Mouse (Mus musculus) spleen, postnatal 14 days (tissue): ENCODE measurements around the gene Gm42688.

ENCODE experiments used
- DNase-seq, 2 experiments: peaks; one replicate each; pipeline ENCODE4 v3.0.0; 2021 to 2022; ENCODE audit warnings: low spot score in 2 of 2

The Gm42688 gene

DNA sequence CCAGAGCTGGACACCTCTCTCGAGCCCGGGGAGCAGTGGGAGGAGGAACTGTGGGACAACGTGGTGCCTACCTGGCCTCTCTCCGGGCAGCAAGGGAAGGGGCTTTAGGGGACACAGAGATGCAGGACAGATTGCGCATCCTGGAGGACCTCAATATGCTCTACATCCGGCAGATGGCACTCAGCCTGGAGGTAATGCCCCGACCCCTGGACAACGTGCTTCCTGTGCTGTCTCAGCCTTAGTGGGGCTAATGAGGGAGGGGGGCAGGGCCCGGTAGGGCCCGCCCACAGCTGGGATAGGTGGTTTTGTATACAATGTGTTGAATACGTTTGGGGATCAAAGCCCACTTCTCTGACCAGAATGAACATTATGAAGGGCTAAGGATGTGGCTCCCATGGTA, 36.6 kb downstream of the Gm42688 start:
- no peak for DNase-seq

DNA sequence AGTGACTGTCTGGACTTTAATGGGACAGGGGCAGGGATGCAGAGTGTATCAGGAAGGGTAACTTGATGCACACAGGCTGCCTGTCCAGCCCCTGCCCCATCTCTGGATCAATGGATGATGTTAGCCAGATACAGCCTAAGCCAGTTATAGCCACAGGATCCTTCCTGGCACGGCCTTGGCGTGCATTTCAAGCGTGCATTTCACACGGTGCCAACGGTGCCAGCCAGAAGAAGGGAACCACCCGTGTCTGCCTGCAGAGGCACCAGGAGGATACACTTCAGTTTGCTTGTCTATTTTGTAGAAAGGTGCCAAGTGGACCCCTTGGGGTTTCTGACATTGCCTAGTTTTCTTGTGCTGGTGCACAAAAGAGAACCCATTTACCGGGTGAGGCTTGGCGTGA, 38.6 kb downstream of the Gm42688 start:
- no peak for DNase-seq

DNA sequence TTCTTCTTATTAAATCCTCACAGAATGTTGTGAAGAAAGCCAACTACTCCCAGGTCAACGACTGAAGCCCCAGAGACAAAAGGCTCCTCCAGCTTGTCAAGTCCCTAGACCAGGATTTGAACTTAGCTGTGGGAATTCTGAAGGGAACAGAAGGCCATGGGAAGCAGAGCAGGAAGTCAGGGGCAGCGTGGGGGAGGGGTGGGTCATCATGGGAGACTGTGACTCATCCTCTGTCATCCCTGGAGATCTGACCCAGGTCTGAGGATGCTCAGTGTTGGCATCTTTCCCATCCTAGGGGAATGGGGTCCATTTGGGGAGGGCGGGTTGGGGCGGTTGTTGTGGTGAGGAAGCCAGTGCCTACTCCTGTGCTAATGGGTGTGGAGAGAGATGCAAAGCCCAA, 40.2 kb downstream of the Gm42688 start:
- DNase-seq, result no peak

DNA sequence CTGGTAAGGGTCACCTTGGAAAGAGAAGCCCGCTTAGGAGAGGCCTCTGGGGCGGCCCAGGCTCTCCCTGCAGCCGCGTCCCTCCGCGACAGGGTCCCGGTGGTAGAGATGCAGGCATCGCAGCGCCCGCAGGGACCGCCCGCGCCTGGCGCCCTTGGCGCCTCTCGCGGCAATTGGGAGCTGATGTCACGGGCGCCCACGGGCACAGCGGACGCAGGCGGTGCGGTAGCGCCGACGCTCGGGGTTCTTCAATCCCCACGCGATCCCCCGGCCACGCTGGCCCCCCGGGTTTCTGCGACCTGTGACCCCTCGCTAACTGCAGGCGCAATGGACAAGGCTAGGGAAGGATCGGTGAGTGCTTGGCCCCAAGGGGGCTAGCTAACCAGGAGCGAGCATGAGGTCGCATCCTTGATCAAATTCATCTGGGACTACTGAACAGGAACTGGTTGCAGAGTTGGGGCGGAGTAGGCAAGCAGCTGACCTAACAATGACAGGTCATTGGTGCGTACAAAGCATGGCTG, 40.9 kb downstream of the Gm42688 start:
- no peak for DNase-seq

DNA sequence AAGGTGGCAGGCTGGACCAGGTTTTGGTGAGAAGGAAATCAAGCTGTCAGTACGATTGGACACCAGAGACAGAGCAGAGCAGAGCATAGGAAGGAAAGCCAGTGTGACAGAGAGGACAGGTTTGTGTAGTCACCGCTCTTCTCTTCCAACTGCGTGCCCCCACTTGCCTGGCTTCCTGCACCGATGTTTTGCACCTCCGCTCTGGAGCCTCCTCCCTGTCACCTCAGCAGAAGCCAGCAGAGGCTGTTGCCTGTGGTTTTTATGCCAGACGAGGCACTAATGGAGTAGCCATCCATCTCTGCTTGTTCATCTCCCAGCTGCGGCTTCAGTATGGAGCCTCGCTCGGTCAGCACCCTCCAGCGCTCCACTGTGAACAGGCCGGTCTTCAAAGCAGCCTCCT, 41.5 kb downstream of the Gm42688 start:
- DNase-seq, result no peak

DNA sequence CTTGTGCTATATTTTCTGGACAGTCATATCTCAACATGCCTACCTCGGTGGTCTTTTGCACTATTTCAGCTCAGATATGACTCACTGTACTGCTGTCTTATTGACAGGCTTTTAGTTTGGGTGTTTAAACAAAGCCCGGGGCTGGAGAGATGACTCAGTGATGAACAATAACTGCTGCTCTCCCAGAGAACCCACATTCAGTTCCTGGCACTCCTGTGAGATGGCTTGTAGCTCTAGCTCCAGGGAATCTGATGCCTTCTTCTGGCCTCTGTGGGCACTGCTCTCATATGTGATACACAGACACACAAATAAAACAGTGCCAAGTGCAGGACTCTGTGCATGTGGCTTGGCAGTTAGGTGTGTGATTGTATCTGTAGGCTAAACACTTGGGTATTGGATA, 43.8 kb downstream of the Gm42688 start:
- no peak for DNase-seq

DNA sequence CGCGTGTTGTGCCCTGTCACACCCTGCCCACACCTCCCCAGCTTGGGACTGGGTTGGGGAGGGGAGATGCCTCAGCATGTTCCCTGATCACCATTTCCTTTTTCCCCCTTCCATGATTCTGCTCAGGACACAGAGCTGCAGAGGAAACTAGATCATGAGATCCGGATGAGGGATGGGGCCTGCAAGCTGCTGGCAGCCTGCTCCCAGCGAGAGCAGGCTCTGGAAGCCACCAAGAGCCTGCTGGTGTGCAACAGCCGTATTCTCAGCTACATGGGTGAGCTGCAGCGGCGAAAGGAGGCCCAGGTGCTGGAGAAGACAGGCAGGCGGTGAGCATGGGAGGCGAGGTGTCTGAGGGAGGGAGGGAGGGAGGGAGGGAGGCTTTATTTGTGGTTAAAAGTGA, 44.4 kb downstream of the Gm42688 start:
- no peak for DNase-seq

DNA sequence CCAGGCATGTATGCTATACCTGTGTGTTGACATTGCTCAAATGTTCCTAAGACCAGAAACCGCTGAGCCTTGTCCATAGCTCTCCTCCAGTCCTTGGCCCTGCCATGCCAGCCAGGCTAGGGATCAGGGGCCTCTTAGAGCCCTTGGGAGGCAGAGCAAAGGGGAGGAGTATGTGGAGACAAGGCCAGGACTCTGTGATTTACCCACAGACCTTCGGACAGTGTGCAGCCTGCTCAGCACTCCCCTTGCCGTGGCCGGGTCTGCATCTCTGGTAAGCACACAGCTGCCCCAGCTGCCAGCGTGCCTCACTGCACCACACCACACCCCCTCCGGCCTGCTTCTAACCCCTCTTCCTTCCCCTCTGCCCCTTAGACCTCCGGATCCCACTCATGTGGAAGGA, 45.9 kb downstream of the Gm42688 start:
- no peak for DNase-seq

DNA sequence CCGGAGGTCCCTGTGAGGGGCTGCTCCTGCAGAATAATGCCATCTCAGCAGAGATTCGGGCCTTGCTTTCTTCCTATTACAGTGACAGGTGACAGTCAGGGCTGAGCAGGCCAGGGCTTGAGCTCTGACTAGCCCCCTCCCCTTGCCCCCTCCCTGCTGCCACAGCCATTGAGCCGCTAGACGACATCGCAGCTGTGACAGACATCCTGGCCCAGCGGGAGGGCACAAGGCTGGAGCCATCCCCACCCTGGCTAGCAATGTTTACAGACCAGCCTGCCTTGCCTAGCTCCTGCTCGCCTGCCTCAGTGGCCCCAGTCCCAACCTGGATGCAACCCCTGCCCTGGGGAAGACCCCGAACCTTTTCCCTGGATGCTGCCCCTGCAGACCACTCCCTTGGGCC, 50.3 kb downstream of the Gm42688 start:
- no peak for DNase-seq

DNA sequence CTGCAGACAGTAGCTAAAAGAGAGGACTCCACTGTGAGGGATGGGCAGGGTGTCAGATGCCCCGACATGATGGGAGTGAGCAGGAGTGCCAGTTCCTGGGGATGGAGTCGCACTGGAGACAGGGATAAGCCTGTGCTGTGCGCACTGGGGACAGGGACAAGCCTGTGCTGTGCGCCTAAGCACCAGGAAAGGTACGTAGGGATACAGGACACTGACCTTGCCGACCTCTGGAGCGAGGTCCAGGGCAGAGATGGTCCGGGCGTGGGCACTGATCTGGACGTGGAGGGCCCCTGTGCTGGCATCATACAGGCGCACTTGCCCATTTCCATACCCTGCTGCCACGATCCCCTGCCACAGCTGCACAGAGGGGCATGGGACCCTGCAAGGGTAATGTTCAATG, 51.6 kb downstream of the Gm42688 start:
- no peak for DNase-seq

DNA sequence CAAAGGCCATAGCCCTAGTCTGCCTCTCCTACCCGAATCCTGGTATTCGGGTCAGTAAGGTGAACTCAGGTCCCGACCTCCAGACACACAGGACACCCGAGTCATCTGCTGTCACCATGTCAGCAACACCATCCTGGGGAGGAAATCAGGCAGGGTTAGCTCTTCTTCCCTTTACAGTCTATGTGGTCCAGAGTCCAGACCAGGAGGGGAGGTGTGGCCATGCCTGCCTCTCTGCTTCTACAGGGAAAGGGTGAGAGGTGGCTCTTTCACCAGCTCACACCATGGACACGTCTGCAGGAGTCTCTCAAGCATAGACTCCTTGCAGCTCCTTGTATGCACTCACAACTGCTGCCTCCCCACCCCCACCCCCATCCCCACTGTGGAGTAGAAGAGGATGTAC, 52.1 kb downstream of the Gm42688 start:
- no peak for DNase-seq

DNA sequence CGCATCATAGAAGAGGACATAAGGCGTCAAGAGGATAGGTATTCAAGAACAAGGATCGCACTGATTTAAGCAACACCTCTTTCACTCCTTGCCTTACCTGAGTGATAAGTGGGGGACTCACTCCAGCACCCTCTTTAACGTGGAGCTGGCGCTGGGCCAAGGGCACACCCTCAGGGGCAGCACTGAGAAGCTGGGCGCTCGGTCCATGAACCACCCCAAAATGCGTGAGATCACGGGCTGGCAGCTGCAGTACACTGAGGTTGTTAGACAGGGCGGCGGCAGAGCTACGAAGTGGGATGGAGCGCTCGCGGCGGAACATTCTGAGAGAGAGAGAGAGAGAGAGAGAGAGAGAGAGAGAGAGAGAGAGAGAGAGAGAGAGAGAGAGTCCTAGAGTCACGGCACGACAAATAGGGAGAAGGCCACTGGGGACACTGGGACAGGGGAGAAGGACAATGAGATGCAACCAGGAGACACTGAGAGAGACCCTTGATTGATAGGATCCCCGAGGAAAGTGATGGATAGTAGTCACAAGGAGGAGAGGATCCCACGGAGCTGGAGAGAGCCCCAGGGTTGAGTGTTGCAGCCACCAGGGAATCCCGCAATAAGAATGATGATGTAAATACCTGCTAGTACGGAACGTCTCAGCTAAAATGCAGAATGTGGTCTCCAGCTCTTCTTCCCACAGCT, 54.3 kb downstream of the Gm42688 start:
- no peak for DNase-seq

DNA sequence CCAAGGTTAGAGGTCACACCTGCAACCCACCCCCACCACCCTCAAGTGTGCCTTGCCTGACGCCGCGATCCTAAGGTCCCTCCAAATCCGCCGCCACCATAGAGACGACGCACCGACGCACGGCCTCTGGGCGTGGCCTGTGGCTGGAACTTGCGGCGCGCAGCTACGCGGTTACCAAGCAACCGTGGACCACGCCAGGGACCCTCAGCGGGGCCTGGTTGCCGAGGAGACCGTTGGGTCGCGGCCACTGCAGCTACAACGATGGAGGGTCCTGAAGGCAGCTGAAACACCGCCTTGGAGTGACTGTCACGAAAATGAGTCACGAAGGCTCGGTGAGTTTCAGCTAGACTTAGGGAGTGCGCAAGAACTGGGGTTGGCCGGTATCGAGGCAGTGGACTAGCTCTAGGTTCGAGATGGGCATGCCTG, 54.9 kb downstream of the Gm42688 start, which contains the start of the genes Wdr54 and 1700003E16Rik:
Gene Wdr54, minus strand, starts transcription at position 139 of the 426 bp plus-strand sequence.
Gene 1700003E16Rik, plus strand, starts transcription at position 146 of the 426 bp plus-strand sequence.
- DNase-seq, result peak in 1 of 2 experiments; percentile 23

DNA sequence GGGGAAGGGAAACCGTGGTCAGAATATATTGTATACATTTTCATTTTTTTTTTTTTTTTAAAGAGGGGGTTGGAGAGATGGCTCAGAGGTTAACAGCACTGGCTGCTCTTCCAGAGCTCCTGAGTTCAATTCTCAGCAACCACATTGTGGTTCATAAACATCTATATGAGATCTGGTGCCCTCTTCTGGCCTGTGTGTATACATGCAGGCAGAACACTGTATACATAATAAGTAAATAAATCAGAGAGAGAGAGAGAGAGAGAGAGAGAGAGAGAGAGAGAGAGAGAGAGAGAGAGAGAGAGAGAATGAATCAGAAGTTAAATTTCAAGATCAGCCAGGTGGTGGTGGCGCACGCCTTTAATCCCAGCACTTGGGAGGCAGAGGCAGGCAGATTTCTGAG, 58.0 kb downstream of the Gm42688 start:
- DNase-seq, result peak in 1 of 2 experiments; percentile 32
